Mouse (Mus musculus): Measurements from ENCODE around the gene Vmn2r23. TPM values are rescaled to one million over a fixed set of nuclear protein-coding genes. Genes with fewer than 3 reads are reported as not detected.
"Not testable (repeated sequence)": the region's sequence is repeated elsewhere in the genome, so short reads cannot be mapped to it uniquely, and the experiment has no call there.

Gene Vmn2r23
- polyA plus RNA-seq (2021) = not detected

- POLR2A ChIA-PET = no interaction called here
- no peak for ATAC-seq
- CTCF ChIA-PET = no interaction called here
- DNase-seq (ENCODE audit: low read depth, low spot score) = no peak
- no peak for TF ChIP-seq CTCF (IDR thresholded peaks at IDR 0.05)
- in situ Hi-C loops (cut with MboI; ENCODE audit: low pct_unique_long_range_greater_than_20kb) = no loop called here
- no peaks in the 10 kb centered on the region for H3K27me3 ChIP-seq
Measured at GRCm38 (mm10) chr6:123702370-123702769, at the start of gene Vmn2r23. Vmn2r23 (plus strand) TSS chr6:123702670.

- TF ChIP-seq CTCF (IDR thresholded peaks at IDR 0.05) = no peak
- POLR2A ChIA-PET = no interaction called here
- ATAC-seq (no peak), DNase-seq (ENCODE audit: low read depth, low spot score) (no peak)
- in situ Hi-C loops (cut with MboI; ENCODE audit: low pct_unique_long_range_greater_than_20kb) = no loop called here
- CTCF ChIA-PET = no interaction called here
- H3K27me3 ChIP-seq = no peaks in the 10 kb centered on the region
Measured at GRCm38 (mm10) chr6:123657040-123657439, 45.4 kb upstream of the Vmn2r23 start.

- DNase-seq (ENCODE audit: low read depth, low spot score); CTCF ChIA-PET; H3K27me3 ChIP-seq; ATAC-seq; POLR2A ChIA-PET; in situ Hi-C loops (cut with MboI; ENCODE audit: low pct_unique_long_range_greater_than_20kb): not testable (repeated sequence)
Measured at GRCm38 (mm10) chr6:123696639-123697038, 5.8 kb upstream of the Vmn2r23 start.

DNA sequence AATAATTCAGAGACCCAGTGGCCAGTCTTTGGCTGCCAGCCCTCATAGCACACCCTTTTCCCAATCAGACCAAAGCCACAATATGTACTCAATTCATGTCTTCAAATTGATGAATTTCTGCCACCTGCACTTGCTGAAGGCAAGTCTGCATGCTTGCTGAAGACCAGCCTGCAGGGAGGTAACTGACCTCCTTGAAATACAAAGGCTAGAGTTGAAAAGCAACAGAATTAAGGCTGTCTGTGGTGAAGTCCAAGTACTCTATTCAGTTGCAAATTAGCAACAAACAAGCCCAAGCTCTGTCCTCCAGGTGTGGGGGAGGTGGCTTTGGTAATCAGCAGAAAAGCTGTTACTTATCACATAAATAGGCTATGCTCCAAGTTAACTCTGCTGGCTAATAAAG, 5.3 kb upstream of the Vmn2r23 start:
- TF ChIP-seq CTCF (IDR thresholded peaks at IDR 0.05) = no peak
- ATAC-seq (no peak), DNase-seq (ENCODE audit: low read depth, low spot score) (no peak)
- no peaks in the 10 kb centered on the region for H3K27me3 ChIP-seq
- in situ Hi-C loops (cut with MboI; ENCODE audit: low pct_unique_long_range_greater_than_20kb) = no loop called here
- ChIA-PET POLR2A (no interaction called here), CTCF (no interaction called here)

DNA sequence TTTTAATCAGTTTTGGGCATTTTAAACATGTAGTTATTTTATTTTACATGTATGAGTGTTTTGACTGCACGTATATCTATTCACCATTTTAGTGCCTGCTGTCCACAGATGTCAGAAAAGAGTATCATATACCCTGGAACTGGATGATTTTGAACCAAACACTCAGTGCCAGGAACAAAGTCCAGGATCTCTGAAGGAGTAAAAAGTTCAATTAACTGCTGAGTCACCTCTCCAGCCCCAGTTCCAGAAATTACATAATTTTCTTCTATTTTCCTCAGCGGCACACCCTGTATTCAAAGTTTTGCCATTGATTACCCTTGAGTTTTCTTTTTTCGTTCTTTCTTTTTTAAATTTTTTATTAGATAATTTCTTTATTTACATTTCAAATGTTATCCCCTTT, 67.6 kb downstream of the Vmn2r23 start:
- H3K27me3 ChIP-seq = no peaks in the 10 kb centered on the region
- ChIA-PET POLR2A (no interaction called here), CTCF (no interaction called here)
- DNase-seq (ENCODE audit: low read depth, low spot score) (no peak), ATAC-seq (no peak)
- in situ Hi-C loops (cut with MboI; ENCODE audit: low pct_unique_long_range_greater_than_20kb) = no loop called here
- no peak for TF ChIP-seq CTCF (IDR thresholded peaks at IDR 0.05)

- ATAC-seq (no peak), DNase-seq (ENCODE audit: low read depth, low spot score) (no peak)
- ChIA-PET CTCF (no interaction called here), POLR2A (no interaction called here)
- TF ChIP-seq CTCF (IDR thresholded peaks at IDR 0.05) = no peak
- in situ Hi-C loops (cut with MboI; ENCODE audit: low pct_unique_long_range_greater_than_20kb) = no loop called here
- no peaks in the 10 kb centered on the region for H3K27me3 ChIP-seq
Measured at GRCm38 (mm10) chr6:123778579-123778978, 76.1 kb downstream of the Vmn2r23 start, which contains the start of gene Vmn2r24. Vmn2r24 (plus strand) TSS chr6:123778879.

DNA sequence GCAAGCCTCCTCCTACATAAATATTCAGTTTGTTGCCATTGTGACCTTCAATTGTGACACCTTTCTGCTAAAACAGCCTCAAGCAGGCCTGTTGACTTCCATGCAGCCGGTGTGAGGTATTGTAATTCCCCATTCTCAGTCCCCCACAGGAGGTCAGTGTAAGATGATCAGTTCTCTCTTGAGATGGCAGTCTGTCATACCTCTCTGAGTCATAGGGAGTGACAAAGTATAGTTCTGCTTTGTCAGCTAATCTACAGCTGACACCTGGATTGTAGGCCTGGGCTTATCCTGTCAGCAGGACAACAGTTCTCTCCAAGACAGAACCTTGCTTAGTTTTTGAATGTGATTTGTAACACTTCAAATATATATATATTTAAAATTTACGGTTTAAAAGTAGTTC, 82.4 kb downstream of the Vmn2r23 start:
- ATAC-seq = no peak
- in situ Hi-C loops (cut with MboI; ENCODE audit: low pct_unique_long_range_greater_than_20kb) = no loop called here
- no peak for TF ChIP-seq CTCF (IDR thresholded peaks at IDR 0.05)
- POLR2A ChIA-PET = no interaction called here
- CTCF ChIA-PET = no interaction called here
- H3K27me3 ChIP-seq = no peaks in the 10 kb centered on the region
- DNase-seq (ENCODE audit: low read depth, low spot score) = no peak

DNA sequence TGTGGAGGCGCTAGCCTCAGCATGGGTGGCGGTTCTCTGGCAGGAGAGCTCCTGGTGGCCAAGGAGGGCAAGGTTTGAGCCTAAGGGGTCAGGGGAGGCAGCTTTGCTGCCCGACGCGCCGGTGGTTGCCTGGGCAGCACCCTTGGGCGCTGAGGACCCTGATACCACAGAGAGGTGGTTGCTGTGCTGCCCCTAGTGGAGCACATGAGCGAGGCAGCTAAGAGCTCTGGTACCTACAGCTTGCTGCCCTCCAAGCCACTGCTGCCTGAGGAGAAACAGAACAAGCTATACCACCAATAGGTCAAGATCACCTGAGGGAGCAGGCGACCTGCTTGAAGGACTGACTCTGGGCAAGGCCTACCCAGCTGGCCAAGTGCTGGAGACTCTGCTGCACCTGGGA, 91.3 kb downstream of the Vmn2r23 start:
- in situ Hi-C loops (cut with MboI; ENCODE audit: low pct_unique_long_range_greater_than_20kb) = no loop called here
- ATAC-seq (no peak), DNase-seq (ENCODE audit: low read depth, low spot score) (no peak)
- TF ChIP-seq CTCF (IDR thresholded peaks at IDR 0.05) = no peak
- no peaks in the 10 kb centered on the region for H3K27me3 ChIP-seq
- ChIA-PET CTCF (no interaction called here), POLR2A (no interaction called here)

Other genes with a start within 250 kb of the Vmn2r23 start
- not detected for gene Vmn2r21, start 169.3 kb upstream of the Vmn2r23 start, polyA plus RNA-seq (2021)
- not detected for gene Vmn2r22, start 51.9 kb upstream of the Vmn2r23 start, polyA plus RNA-seq (2021)
- gene Vmn2r24, start 76.2 kb downstream of the Vmn2r23 start, polyA plus RNA-seq (2021) = not detected
- gene Vmn2r25, start 150.8 kb downstream of the Vmn2r23 start, polyA plus RNA-seq (2021) = not detected